Mouse (Mus musculus) 416B (cell line): ENCODE data around the gene Cpne5.
A peak's percentile ranks its signal among the peaks of the same experiment; 100 is the strongest.
"Not testable (repeated sequence)": the region's sequence is repeated elsewhere in the genome, so short reads cannot be mapped to it uniquely, and the experiment has no call there.

Source experiments
- DNase-seq: peaks from one replicate; pipeline ENCODE4 v3.0.0; 2011; ENCODE audit warnings: low read depth

Gene Cpne5

DNA sequence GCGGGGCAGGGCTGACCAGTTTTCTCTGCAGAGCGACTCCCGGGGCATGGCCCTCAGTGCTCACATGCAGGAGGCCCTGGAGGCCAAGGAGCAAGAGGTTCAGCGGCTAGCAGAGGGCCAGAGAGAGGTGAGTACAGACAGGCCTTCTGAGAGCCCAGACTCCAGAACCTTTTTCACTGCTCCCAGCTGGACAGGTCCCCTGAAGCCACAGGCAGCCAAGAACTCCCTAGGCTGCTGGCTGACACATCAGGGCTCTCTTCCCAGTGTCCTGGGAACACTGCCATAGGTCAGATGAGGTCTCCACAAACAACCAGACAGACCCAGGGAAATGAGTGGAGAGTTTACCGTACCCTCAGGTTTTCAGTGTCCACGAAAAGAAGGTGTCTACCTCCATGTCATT lies 101.7 kb downstream of the Cpne5 start:
- DNase-seq: no peak

DNA sequence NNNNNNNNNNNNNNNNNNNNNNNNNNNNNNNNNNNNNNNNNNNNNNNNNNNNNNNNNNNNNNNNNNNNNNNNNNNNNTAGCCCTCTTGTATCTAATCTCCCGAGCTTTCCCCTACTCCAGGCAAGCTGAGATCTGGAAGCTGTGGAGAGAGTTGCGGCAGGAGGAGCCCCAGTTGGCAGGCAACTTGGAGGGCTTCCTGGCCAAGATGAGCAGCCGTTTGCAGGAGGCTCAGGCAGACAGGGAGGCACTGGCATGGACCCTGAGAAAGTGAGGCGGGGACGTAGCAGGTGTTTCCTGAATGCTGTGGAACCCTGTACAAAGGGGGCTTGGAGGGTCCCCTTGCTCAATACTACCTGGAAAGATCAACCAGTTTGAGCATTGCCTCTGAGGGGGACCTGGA lies 102.9 kb downstream of the Cpne5 start:
- DNase-seq: no peak

GRCm38 (mm10) chr17:29129341-29129740 lies 108.6 kb downstream of the Cpne5 start:
- DNase-seq: no peak

GRCm38 (mm10) chr17:29126561-29126960 lies 111.4 kb downstream of the Cpne5 start:
- DNase-seq: no peak

GRCm38 (mm10) chr17:29123578-29124174 lies 114.3 kb downstream of the Cpne5 start:
- DNase-seq: no peak

DNA sequence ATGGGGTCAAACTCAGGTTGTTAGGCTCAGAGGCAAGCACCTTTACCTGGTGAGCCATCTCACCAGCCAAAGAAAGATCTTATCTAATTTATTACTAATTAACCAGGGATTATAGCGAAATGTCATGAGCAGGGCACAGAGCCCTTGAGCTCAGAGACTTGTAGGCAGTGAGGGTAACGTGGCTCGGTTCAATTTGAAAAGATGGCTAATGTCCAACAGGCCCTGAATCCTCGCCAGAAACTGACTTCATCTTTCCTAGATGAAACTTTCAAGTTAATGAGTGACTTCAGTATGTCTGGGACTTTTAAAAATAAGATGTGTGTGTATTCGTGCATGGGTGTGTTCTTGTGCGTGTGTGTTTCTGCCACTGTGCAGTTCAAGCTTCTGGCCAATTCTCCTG lies 115.2 kb downstream of the Cpne5 start:
- DNase-seq: no peak

DNA sequence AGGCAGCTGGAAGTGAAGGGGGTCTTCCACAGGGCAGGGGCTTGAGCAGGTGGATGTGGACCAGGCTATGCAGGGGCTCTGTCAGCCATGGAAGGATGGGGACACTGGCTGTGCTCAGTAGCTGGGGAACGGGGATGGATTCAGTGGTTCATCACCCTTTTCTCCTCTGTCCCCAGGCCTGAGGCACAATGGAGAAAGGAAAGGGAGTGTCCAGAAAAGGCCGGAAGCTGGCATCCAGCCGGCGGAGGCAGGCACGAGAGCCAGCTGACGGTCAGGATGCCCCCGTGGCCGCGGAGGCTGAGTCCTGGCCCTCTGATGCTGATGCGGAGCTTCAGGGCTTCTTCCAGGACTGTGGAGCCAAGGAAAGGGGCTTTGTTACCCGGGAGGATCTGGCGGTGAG lies 117.3 kb downstream of the Cpne5 start:
- DNase-seq: no peak

DNA sequence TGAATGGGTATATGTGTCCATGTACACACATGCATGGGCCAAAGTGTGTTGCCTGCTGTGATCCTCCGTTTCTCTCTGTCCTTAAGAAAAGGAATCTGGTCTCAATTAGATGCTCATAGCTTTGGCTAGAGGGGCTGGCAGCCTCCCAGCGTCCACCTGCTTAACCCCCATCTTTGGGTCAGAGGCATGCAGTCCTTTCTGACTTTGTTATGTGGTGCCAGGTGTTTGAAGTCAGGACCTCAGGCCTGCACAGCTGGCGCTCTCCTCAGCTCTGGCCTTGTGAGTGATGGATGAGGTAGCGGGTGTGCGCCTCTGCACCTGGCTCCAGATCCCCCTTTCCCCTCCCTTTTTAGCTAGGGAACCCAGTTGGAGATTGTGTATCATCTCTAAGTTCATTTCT lies 119.9 kb downstream of the Cpne5 start:
- DNase-seq: no peak

GRCm38 (mm10) chr17:29117006-29117648 lies 120.8 kb downstream of the Cpne5 start:
- DNase-seq: no peak

- DNase-seq: no peak
These were observed 121.9 kb downstream of the Cpne5 start for GRCm38 (mm10) chr17:29116023-29116422.

DNA sequence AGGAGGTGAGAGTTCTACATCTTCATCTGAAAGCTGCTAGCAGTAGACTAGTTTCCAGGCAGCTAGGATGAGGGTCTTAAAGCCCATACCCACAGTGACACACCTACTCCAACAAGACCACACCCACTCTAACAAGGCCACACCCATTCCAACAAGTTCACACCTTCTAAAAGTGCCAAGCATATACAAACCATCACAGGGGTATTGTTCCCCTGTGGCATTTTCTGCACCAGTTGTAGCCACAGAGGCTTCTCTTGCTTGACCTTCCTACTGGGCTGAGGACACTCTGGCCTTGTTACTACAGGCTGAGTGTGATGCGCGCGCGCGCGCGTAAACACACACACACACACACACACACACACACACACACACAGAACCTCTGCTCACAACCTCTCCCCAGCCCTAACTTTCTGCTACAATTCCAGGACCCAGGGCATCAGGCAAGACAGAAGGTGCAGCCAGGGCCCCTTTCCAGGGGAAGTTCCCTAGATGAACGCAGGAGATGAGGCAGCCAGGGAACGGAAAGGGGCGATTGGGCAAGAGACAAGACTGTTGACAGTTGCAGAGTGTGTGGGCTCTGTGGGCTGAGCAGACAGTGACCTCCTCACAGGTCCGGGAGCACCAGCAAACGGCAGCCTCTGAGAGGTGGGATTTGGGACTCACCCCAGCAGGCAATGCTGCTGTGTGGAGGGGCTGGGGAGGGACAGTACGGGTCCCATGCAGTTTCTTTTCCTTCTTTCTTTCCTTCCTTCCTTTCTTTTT lies 124.2 kb downstream of the Cpne5 start, which contains the start of gene Rab44:
Gene Rab44, plus strand, starts transcription at position 555 of the 762 bp plus-strand sequence.
- peak; percentile 94 for DNase-seq

DNA sequence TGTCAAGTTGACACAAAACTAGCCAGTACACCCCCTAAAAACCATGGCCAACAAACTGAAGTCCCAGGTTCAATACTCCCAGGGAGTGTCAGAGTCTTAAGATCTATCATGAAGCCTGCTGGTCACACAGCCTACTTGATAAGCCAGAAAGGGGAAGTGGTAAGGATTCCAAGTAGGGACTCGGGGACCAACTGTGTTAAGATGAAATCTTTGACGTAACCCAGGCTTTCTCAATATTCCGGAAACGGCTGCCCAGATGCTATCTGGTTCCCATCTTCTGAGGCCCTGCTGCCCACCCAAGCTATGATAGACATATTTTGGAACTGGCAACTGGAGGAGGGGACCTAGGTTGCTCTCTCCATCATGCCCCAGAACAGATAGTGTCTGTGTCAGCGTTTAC lies 126.6 kb downstream of the Cpne5 start:
- peak; percentile 98 for DNase-seq

- DNase-seq: not testable (repeated sequence)
These were observed 127.6 kb downstream of the Cpne5 start for GRCm38 (mm10) chr17:29110356-29110755.
